Mouse (Mus musculus): ENCODE results near the gene Gm49322. TPM values are rescaled to one million over a fixed set of nuclear protein-coding genes. Genes with fewer than 3 reads are reported as not detected.
"Not testable (repeated sequence)": the region's sequence is repeated elsewhere in the genome, so short reads cannot be mapped to it uniquely, and the experiment has no call there.

Gene Gm49322
- 2.8 and 3.1 TPM in 2 replicates for polyA plus RNA-seq (2012; rRNA removed)

- not testable (repeated sequence) for DNase-seq (ENCODE audit: extremely low spot score in 1 of 2, low spot score in 1 of 2)
Observed at GRCm38 (mm10) chr10:80605721-80606120, at the start of gene Gm49322. Gm49322 (plus strand) TSS chr10:80606021.

GRCm38 (mm10) chr10:80557346-80557965, 48.4 kb upstream of the Gm49322 start:
- DNase-seq (ENCODE audit: extremely low spot score in 1 of 2, low spot score in 1 of 2): peak in 1 of 2 experiments; percentile 85

GRCm38 (mm10) chr10:80559431-80559830, 46.4 kb upstream of the Gm49322 start:
- no peak for DNase-seq (ENCODE audit: extremely low spot score in 1 of 2, low spot score in 1 of 2)

GRCm38 (mm10) chr10:80560621-80561020, 45.2 kb upstream of the Gm49322 start:
- no peak for DNase-seq (ENCODE audit: extremely low spot score in 1 of 2, low spot score in 1 of 2)

- peak; percentile 83 to 96 for DNase-seq (ENCODE audit: extremely low spot score in 1 of 2, low spot score in 1 of 2)
Observed at GRCm38 (mm10) chr10:80561116-80561944, 44.5 kb upstream of the Gm49322 start, which contains the start of gene Rexo1. Rexo1 (minus strand) TSS chr10:80561560.

GRCm38 (mm10) chr10:80566375-80567092, 39.3 kb upstream of the Gm49322 start:
- DNase-seq (ENCODE audit: extremely low spot score in 1 of 2, low spot score in 1 of 2): peak; percentile 80 to 96

- no peak for DNase-seq (ENCODE audit: extremely low spot score in 1 of 2, low spot score in 1 of 2)
Observed at GRCm38 (mm10) chr10:80568876-80569275, 36.9 kb upstream of the Gm49322 start.

- DNase-seq (ENCODE audit: extremely low spot score in 1 of 2, low spot score in 1 of 2): no peak
Observed at GRCm38 (mm10) chr10:80569664-80570066, 36.2 kb upstream of the Gm49322 start.

- no peak for DNase-seq (ENCODE audit: extremely low spot score in 1 of 2, low spot score in 1 of 2)
Observed at GRCm38 (mm10) chr10:80570419-80570818, 35.4 kb upstream of the Gm49322 start.

- DNase-seq (ENCODE audit: extremely low spot score in 1 of 2, low spot score in 1 of 2): peak in 1 of 2 experiments; percentile 38
Observed at GRCm38 (mm10) chr10:80570871-80571836, 34.7 kb upstream of the Gm49322 start.

- DNase-seq (ENCODE audit: extremely low spot score in 1 of 2, low spot score in 1 of 2): no peak
Observed at GRCm38 (mm10) chr10:80572477-80572876, 33.3 kb upstream of the Gm49322 start.

GRCm38 (mm10) chr10:80573944-80574343, 31.9 kb upstream of the Gm49322 start:
- peak in 1 of 2 experiments; percentile 77 for DNase-seq (ENCODE audit: extremely low spot score in 1 of 2, low spot score in 1 of 2)

GRCm38 (mm10) chr10:80574896-80575295, 30.9 kb upstream of the Gm49322 start:
- DNase-seq (ENCODE audit: extremely low spot score in 1 of 2, low spot score in 1 of 2): peak in 1 of 2 experiments; percentile 52

- DNase-seq (ENCODE audit: extremely low spot score in 1 of 2, low spot score in 1 of 2): no peak
Observed at GRCm38 (mm10) chr10:80575925-80576324, 29.9 kb upstream of the Gm49322 start.

GRCm38 (mm10) chr10:80576351-80577194, 29.2 kb upstream of the Gm49322 start:
- peak in 1 of 2 experiments; percentile 49 for DNase-seq (ENCODE audit: extremely low spot score in 1 of 2, low spot score in 1 of 2)

GRCm38 (mm10) chr10:80577195-80578130, 28.4 kb upstream of the Gm49322 start, which contains the start of gene Klf16:
Klf16 (minus strand) TSS chr10:80577321.
- DNase-seq (ENCODE audit: extremely low spot score in 1 of 2, low spot score in 1 of 2): peak; percentile 90 to 94

- DNase-seq (ENCODE audit: extremely low spot score in 1 of 2, low spot score in 1 of 2): peak in 1 of 2 experiments; percentile 67
Observed at GRCm38 (mm10) chr10:80578131-80578750, 27.6 kb upstream of the Gm49322 start.
